Mouse (Mus musculus) testis, adult 2 months (tissue): ENCODE results near the gene Gzmm.

Experiments used
- CTCF ChIP-seq: fragments of 200-500 bp; IDR thresholded peaks from 2 replicates; pipeline ENCODE4 v1.5.1; 2012; ENCODE audit warnings: low read depth, mild to moderate bottlenecking, inconsistent platforms, low read length, moderate library complexity; ENCODE audit not compliant: control insufficient read depth, insufficient read depth, insufficient replicate concordance
- POLR2A ChIP-seq: fragments of 200-500 bp; IDR thresholded peaks from 2 replicates; pipeline ENCODE4 v1.6.1; 2012; ENCODE audit warnings: low read depth, mild to moderate bottlenecking, inconsistent platforms, low read length, moderate library complexity; ENCODE audit not compliant: control insufficient read depth

- TF ChIP-seq POLR2A (no peak), CTCF (no peak)
Observed at GRCm38 (mm10) chr10:79675346-79676035, 13.3 kb upstream of the Gzmm start.
